Mouse (Mus musculus): ENCODE data around the gene Trir. TPM values are rescaled to one million over a fixed set of nuclear protein-coding genes. Genes with fewer than 3 reads are reported as not detected.
A peak's percentile ranks its signal among the peaks of the same experiment; 100 is the strongest.

Trir gene
- total RNA-seq, 2 experiments from 2014 or later: 179 to 188 TPM

DNA sequence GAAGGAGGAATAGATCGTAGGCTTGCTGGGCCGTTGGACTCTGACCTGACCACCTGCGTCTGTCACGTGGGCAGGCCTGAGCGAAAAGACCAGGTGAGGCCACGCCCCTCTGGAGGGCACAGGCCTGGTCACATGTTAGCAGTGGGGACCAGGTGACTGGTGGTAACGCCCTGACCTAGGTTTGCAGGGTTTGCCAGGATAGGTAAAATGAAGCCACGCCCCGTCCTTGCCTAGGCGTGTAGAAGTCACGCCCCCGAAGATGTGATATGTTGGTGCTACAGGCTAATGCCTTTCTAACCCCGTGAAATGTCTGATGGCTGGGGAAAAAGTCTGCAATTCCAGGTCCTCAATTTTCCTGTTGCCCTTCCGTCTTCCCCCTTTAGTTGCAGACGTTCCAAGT, 35.8 kb upstream of the Trir start:
- DNase-seq (ENCODE audit: low spot score in 2 of 2): no peak

DNA sequence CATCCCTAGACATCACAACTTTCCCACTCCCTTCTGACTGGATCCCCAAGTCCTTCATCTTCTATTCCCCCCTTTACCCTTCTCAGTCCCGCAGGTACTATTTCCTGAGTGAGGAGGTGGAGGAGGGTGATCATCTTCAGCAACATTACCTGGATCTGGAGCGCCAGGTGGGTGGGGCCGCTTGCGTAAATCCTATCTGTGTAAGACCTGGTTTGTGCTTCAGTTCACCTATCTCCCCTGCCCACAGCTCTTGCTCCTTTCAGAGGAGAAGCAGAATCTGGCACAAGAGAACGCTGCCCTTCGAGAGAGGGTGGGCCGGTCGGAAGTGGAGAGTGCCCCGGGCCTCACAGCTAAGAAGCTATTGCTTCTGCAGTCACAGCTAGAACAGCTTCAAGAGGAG, 32.2 kb upstream of the Trir start:
- DNase-seq (ENCODE audit: low spot score in 2 of 2): no peak

DNA sequence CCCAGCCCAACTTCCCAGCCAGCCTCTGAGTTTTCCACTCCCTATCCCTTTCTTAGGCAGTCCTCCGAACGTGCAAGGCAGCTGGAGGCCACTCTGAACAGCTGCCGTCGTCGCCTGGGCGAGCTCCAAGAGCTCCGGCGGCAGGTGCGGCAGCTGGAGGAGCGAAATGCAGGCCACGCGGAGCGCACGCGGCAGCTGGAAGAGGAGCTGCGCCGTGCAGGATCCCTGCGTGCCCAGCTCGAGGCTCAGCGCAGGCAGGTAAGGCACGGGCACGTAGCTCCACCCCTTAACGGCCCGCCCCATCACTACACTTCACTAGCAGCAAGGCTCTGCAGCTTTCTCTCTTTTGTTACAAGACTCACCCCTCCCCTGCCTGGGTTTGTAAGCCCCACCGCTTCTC, 30.9 kb upstream of the Trir start:
- no peak for DNase-seq (ENCODE audit: low spot score in 2 of 2)

DNA sequence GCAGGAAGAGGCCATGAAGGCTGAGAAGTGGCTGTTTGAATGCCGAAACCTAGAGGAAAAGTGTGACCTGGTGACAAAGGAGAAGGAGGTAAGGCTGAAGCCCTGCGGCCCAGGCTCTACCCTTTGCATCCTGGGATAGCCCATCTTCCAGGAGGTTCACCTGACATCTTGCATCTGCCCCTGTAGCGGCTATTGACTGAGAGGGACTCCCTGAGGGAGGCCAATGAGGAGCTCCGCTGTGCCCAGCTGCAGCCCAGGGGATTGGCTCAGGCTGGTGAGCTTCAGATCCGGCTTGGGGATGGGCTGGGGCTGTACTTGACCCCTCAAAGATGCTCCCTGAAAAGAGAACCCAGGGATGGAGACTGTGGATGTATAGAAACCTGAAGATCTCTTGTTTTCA, 29.6 kb upstream of the Trir start:
- DNase-seq (ENCODE audit: low spot score in 2 of 2): no peak

DNA sequence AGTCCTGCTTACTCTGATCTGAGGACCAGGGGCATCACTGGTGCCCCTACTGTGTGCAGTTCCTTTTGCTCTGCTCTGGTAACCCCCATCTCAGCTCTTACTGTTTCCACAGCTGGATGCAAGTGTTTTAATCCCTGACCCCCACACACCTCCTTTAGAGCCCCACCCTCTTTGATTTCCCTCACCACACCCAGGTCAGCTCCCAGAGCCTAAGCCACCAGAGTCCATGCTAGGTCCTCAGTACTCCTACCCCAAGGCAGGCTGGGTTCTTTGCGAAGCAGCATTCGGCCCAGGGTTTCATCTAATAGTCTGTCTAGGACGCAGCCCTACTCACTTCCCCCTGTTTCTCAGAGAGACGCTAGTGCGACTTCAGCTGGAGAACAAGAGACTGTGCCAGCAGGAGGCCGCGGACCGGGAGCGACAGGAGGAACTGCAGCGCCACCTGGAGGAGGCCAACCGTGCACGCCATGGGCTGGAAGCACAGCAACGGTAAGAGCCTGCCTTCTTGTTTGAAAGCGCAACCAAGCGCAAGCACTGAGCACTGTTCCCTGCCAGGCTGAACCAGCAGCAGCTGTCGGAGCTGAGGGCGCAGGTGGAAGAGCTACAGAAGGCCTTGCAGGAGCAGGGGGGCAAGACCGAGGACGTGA, 28.9 kb upstream of the Trir start:
- DNase-seq (ENCODE audit: low spot score in 2 of 2): peak; percentile 71 to 76

DNA sequence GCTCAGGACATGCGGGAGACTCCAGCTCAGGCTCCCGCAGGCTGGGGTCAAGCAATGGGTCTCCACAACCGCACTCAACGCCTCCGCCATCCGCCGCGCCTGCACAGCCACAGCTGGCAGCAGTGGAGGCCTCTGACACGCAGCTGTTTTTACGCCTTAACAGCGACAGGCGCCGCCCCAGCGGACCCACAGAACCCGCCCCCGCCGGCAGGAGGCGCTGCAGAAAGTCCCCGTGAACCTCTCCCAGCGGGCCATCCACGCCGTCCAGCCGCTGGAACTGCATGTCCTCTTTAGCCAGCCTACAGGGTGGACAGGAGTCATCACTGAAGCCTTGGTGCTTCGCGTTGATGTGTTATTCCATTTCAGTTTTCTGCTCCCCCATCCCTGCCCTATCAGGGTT, 18.9 kb upstream of the Trir start:
- DNase-seq (ENCODE audit: low spot score in 2 of 2): no peak

DNA sequence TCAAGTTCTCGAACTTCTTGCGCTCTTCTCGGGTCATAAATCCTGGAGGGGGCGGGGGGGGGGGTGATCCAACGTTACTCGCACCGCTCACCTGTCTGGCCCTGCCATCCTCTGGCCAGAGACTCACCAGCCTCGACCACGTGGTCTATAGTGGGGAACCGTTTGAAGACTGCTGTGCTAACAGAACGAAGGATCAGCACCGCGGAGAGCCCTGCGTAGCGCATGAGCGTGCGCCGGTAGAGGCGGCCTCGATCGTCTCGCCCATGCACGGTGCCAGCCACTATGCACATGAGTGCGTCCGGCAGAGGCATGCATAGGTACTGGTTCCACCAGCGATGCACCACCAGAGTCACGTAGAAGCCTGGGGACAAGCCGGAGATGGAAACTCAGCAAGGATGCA, 15.4 kb upstream of the Trir start:
- no peak for DNase-seq (ENCODE audit: low spot score in 2 of 2)

DNA sequence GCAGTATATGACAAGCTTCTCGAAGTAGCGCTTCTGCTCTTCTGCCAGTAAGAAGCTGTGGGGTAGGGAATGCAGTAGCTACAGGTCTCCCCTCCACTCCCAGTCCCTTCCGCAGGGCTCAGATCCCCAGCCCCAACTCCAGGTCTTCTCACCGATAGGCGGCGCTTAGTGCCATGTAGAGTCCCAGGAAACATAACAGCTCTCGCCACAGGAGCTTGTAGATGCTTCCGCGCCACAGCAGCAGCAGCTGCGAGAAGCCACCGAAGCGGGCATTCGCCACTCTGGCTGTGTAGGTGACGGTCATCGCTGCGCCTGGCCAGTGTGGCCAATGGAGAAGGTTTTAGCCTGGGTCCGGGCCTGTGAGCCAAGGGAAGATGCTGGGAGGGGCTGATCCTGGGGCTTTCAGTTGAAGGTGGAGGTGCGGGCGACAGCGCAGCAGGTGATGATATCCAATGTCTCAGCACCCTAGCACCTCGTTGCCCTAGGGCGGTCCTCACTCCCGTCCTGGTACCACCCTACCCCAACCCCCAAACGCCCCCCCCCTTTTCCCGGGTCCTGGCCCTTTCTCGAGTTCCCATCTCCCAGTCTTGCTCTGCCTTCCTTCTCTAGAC, 13.3 kb upstream of the Trir start:
- DNase-seq (ENCODE audit: low spot score in 2 of 2): peak in 1 of 2 experiments; percentile 56

DNA sequence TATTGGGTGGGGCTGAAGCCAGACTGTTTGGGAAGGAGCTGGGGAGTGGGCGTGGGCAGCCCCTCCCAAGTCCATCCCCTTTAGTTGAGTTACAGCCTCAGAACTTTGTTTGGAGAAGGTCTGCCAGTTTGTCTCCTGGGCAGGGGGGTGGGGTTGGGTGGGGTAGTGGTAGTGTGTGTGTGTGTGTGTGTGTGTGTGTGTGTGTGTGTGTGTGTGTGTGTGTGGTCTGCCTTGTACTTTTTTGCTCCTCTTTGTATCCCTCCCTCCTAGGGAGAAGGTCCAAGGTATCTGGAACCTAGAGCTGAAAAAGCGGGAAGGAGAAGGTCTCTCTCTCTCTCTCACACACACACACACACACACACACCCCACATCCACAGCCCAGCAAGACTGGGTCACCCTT, 12.2 kb upstream of the Trir start, which contains the start of gene Best2:
Gene Best2 (minus strand): TSS at position 101 of the 400 bp plus-strand sequence.
- DNase-seq (ENCODE audit: low spot score in 2 of 2): no peak

DNA sequence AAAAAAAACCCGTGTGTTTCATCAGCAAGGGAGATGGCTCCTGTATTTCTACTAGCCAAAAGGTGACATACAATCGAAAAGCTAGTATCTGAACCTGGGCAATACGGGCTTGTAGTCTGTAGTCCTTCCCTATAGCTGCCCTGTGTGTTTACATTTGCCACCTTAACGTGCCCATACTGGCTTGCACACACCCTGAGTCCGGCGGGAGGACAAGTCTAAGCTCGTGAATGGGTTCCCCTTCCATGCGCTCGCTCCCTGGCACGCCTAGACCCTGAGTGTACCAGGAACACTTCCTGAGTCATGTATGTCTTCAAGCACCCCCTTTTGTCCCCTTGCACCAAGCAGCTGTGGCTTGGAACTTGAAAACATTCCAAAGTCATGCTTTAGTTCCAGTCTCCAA, 9.9 kb upstream of the Trir start:
- DNase-seq (ENCODE audit: low spot score in 2 of 2): no peak

DNA sequence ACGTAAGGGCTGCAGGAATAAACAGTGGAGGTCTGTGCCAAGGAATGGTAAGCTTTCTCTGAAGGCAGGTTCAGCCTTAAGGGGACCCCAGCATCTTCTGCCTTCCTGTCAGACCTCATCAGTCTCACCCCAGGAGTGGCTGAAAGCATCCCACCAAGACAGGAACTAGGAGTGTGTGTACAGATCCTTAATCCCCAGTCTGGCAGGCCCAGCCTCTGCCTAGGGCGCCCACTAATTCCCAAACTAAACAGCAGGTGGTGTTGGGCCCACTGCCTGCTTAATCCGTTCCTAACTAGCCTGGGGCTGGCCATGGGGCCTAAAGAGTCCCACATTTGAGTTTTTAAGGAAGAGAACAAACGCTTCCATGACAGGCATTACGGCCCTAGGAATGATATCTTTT, 9.4 kb upstream of the Trir start:
- DNase-seq (ENCODE audit: low spot score in 2 of 2): no peak

DNA sequence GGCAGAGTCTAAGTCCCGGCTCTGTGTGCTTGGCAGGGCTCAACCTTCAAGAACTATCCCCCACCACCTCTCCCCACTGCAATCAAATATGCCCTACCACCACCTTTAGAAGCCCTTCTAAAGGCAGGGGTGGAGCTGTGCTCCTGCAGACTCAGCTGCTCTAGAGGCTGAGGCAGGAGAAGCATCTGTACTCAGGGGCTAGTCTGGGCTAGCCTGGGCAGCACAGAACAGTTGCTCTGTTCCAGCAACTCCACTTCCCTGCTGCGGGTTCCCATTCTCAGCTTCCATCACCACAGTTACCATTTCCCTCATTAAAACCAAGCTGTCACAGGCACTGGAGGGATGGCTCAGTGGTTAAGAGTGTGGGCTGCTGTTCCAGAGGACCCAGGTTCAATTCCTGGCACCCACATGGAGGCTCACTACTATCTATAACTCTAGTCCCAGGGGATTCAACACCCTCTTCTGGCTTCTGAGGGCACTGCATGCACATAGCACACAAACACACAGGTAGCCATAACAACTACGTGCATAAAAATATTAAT, 5.0 kb upstream of the Trir start:
- no peak for DNase-seq (ENCODE audit: low spot score in 2 of 2)

DNA sequence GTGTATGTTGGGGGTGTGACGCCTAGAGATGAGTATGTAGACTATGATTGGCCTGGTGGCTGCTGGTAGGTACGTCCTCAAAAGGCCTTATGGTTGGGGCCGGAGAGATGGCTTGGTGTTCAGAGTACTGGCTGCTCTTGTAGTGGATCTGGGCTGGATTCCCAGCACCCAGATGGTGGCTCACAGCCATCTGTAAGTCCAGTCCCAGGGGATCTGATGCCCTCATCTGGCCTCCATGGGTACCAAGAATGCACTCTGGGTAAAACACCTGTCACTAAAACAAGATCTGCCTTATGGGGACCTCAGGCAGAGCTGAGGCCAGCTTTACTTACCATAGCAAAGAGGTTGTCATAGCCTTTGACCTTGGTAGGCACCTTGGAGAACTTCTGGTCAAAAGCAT, 2.8 kb upstream of the Trir start:
- DNase-seq (ENCODE audit: low spot score in 2 of 2): no peak

DNA sequence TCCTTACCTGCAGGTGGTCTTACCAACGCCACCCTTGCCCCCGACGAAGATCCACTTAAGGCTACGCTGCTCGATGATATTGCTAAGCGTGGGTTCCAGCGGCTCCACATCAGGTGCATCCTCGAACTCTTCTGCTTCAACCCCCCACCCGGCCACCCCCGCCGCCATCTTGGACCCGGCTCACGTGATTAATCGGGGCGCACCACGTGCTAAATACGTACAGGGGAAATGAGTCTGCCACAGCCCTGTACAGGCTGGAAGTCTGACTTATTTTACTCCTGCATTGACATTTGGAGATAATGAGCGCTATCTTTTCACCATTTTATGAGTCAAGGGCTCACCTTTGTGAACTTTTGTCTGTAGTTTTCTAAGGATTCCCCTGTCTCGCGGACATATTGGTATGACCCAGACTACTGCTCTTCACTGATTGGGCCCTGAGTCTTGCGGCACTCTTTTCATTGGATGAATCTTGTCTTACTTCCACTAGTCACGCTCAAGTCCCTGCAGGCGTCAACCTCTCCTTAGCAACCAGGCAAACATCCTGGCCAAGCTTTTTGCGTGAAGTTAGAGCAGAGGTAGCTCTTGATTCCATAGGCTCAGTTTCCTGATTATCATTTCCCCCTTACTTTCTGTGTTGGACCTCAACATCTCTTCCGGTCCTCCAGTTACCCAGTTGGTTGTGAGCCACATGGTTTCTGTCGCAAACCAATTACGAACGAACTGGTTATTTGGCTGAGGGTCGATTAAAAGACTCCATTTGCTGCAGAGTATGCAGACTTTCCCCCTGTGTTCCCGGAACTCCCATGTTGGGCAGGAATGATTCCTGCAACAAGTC, 1.3 kb upstream of the Trir start, which contains the start of gene Asna1:
Gene Asna1 (minus strand): TSS at position 184 of the 835 bp plus-strand sequence.
- DNase-seq (ENCODE audit: low spot score in 2 of 2): peak; percentile 37 to 65

DNA sequence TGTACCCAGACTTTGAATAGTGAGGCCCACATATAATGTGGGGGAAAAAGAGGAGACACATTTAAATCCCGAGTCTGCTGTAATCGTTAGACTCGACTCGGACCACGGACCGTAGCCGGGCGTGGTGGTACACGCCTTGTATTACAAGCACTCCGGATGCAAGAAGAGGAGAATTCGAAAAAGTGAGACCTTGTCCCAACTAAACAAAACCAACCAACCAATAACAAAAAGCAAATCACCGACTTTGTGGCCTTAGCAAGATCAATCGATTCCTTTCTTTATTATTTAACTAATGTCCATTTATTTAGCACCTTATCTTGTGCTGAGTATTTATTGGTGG, 863 bp downstream of the Trir start:
- no peak for DNase-seq (ENCODE audit: low spot score in 2 of 2)

DNA sequence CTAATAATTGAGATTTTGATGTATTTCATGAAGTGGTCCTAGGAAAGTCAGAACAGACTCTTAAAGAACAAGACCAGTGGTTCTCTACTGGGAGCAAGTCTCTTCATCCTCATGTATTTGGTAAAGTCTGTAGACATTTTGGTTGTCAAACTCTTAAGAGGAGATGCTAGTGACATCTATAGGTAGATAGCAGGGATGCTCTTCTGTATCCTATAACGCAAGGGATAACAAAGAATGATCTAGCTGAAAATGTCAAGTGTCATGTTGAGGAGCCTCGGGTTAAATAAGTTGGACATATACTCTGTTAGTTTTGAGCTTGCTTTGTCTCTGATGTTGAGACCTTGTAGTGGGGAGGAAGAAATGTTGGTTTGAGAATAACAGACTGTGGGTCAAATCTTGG, 1.3 kb downstream of the Trir start:
- DNase-seq (ENCODE audit: low spot score in 2 of 2): no peak

DNA sequence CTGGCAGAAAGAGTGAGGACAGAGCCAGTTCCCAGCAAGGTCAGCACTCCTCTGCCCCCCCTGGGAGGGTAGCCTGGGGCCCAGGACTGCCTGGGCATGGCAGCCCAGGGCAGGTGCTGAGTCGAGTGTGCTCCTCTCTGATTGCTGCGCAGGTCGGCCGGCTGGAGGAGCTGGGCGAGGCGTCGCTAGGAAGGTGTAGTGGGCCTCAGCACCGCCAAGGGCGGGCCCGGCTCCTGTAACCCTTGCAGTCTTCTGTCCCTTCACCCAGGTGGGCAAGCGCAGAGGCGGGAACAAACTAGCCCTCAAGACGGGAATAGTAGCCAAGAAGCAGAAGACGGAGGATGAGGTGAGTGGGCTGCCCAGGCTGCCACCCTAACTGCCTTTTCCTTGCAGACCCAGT, 2.6 kb downstream of the Trir start:
- DNase-seq (ENCODE audit: low spot score in 2 of 2): no peak

DNA sequence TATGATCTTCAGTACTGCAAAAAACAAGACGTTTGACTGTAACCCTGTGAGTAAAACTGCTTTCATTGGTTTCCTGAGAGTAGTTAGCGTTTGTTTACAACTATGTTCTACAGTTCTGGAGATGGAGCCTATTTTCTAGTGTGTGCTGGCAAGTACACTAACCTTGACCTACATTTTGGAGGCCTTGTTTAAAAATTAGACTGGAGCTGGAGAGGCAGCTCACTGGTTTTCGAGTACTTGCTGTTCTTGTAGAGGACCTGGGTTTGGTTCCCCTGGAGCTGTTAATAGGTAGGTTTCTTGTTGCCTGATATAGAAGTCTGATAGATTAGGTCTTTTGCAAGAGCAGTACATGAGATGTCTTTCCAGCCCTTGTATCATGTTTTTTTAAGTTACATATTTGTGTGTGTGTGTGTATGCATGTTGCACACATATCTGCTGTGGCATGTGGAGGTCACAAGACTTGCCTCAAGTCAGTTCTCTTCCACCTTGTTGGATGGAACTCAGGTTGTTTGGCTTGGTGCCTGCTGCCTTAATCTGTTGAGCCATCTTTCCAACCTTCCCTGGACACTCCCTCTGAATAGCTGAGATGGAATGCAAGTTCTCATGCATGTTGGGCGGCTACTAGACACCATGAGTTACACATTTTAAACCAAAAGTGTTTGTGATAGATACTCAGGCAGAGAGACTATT, 6.1 kb downstream of the Trir start:
- DNase-seq (ENCODE audit: low spot score in 2 of 2): no peak

DNA sequence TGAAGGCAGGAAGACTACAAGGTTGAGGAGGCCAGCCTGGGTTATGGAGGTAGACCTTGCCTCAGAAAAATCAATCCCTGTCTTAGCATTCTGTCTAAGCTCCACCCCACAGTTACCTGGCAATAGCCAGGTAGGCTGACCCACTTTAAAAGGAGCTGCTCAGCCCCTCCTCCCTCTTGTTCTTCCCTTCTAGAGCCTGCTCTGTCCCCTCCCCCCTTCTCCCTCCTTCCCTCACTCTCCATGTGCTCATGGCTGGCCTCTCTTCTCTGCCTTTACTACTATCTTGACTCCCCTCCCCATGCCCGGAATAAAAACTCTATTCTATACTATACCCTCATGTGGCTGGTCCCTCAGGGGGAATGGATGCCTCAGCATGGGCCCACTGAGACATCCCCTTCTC, 7.2 kb downstream of the Trir start:
- DNase-seq (ENCODE audit: low spot score in 2 of 2): no peak

DNA sequence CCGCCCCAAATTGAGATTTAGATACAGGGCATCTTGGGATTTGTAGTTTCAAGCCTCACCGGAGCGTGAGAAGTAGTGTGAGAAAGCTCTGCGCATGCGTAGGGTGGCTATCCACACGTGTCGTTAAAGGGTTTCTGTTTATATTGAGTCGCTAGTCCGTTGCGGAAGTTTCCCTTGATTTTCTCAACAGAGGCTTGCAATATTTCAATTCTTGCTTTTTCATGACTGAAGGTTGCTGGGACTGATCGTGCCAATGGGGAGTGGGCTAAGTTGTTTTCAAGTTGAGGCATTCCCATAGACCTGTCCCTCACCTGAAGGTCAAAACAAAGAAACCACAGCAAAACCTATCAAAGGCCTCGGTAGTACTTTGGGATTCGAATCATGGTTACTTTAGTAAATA, 8.1 kb downstream of the Trir start:
- DNase-seq (ENCODE audit: low spot score in 2 of 2): peak in 1 of 2 experiments; percentile 60

DNA sequence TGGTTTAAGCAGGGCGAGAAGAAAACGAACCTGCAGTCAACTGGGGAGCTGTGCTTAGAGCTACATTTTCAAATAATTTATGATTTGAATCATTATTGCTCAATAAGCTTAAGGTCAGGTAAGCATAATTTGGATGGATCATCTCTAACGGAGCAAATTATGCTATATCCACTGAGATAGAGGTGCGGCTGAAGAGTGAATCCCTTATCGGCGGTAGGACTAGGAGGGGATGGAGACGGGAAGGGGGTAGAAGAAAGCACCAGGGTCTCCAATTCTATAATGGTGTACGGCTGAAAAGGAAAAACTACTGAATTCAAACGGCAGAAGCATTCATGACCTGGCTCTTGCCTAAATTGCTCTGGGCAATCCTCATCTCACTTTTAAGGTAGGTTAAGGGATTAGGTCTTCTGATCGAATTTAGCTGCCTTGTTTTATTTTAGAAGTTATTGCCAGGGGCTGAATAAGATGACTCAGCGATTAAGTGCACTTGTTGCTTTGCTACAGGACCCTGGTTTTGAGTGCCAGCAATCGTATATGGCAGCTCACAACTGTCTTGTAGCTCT, 8.6 kb downstream of the Trir start:
- DNase-seq (ENCODE audit: low spot score in 2 of 2): no peak

Data from adrenal gland, postnatal 4 days (tissue).